Mouse (Mus musculus): Measurements from ENCODE around the gene Il16. TPM values are rescaled to one million over a fixed set of nuclear protein-coding genes. Genes with fewer than 3 reads are reported as not detected.

Il16 gene
- polyA plus RNA-seq, 1 experiment from 2014 or later, result 9.8 TPM

- peaks cover 20% of the 10 kb centered on the region for H3K4me1 ChIP-seq (ENCODE audit: insufficient read depth)
- peak overlapping the region; percentile 67 for H3K4me3 ChIP-seq (ENCODE audit: low read depth, low read length)
- 10% methylated on average over 11 of the region's 11 CpGs for WGBS (ENCODE audit: insufficient replicate concordance)
- peak; percentile 30 for ATAC-seq
- 0 out of 2 replicates have a peak overlapping the region, but pooled peaks have one; percentile 85 for H3K27ac ChIP-seq (ENCODE audit: low read depth)
- H3K36me3 ChIP-seq (replicated peaks; ENCODE audit: insufficient read depth, low read length), result 0 out of 2 replicates have a peak, but pooled peaks cover 8% of the 10 kb centered on the region
- TF ChIP-seq EP300 (IDR thresholded peaks at IDR 0.05; ENCODE audit: low read depth), result no peak
- 0 out of 2 replicates have a peak, but pooled peaks have one; percentile 13 for TF ChIP-seq CTCF (IDR thresholded peaks at IDR 0.05; ENCODE audit: low read depth)
- H3K9ac ChIP-seq (replicated peaks), result peak overlapping the region; percentile 64
- DNase-seq, result no peak
- no peaks in the 10 kb centered on the region for H3K27me3 ChIP-seq (ENCODE audit: insufficient read depth, low read length)
- H3K9me3 ChIP-seq (ENCODE audit: low read length), result no peaks in the 10 kb centered on the region
- H3K4me2 ChIP-seq (ENCODE audit: low read depth, low read length), result peak overlapping the region; percentile 77
Measured at GRCm38 (mm10) chr7:83631073-83631827, 114.3 kb downstream of the Il16 start.

GRCm38 (mm10) chr7:83627369-83627768 lies 118.2 kb downstream of the Il16 start:
- no peaks in the 10 kb centered on the region for H3K9me3 ChIP-seq (ENCODE audit: low read length)
- no peak overlapping the region for H3K4me3 ChIP-seq (ENCODE audit: low read depth, low read length)
- ATAC-seq, result no peak
- H3K27me3 ChIP-seq (ENCODE audit: insufficient read depth, low read length), result no peaks in the 10 kb centered on the region
- no peak overlapping the region for H3K4me2 ChIP-seq (ENCODE audit: low read depth, low read length)
- H3K27ac ChIP-seq (ENCODE audit: low read depth), result no peak overlapping the region
- TF ChIP-seq CTCF (IDR thresholded peaks at IDR 0.05; ENCODE audit: low read depth), result no peak
- no peak for TF ChIP-seq EP300 (IDR thresholded peaks at IDR 0.05; ENCODE audit: low read depth)
- 74% methylated on average over 4 of the region's 4 CpGs for WGBS (ENCODE audit: insufficient replicate concordance)
- peaks cover 8% of the 10 kb centered on the region; the same call in 1 of the 2 replicates for H3K4me1 ChIP-seq (ENCODE audit: insufficient read depth)
- H3K36me3 ChIP-seq (replicated peaks; ENCODE audit: insufficient read depth, low read length), result no peaks in the 10 kb centered on the region
- no peak overlapping the region for H3K9ac ChIP-seq (replicated peaks)
- DNase-seq, result no peak

- H3K27me3 ChIP-seq (ENCODE audit: insufficient read depth, low read length), result no peaks in the 10 kb centered on the region
- H3K4me3 ChIP-seq (ENCODE audit: low read depth, low read length), result no peak overlapping the region
- no peak overlapping the region for H3K27ac ChIP-seq (ENCODE audit: low read depth)
- H3K36me3 ChIP-seq (replicated peaks; ENCODE audit: insufficient read depth, low read length), result no peaks in the 10 kb centered on the region
- TF ChIP-seq CTCF (IDR thresholded peaks at IDR 0.05; ENCODE audit: low read depth) (no peak), EP300 (IDR thresholded peaks at IDR 0.05; ENCODE audit: low read depth) (no peak)
- no peak for DNase-seq
- ATAC-seq, result no peak
- H3K9me3 ChIP-seq (ENCODE audit: low read length), result no peaks in the 10 kb centered on the region
- H3K4me2 ChIP-seq (ENCODE audit: low read depth, low read length), result no peak overlapping the region
- 69% methylated on average over 8 of the region's 8 CpGs for WGBS (ENCODE audit: insufficient replicate concordance)
- H3K4me1 ChIP-seq (ENCODE audit: insufficient read depth), result peaks cover 8% of the 10 kb centered on the region; the same call in 1 of the 2 replicates
- H3K9ac ChIP-seq (replicated peaks), result no peak overlapping the region
Measured at GRCm38 (mm10) chr7:83626557-83627257, 118.8 kb downstream of the Il16 start.

- Histone ChIP-seq H3K4me2 (ENCODE audit: low read depth, low read length) (no peak overlapping the region), H3K4me3 (ENCODE audit: low read depth, low read length) (no peak overlapping the region), H3K9ac (replicated peaks) (no peak overlapping the region), H3K27me3 (ENCODE audit: insufficient read depth, low read length) (no peaks in the 10 kb centered on the region), H3K36me3 (replicated peaks; ENCODE audit: insufficient read depth, low read length) (no peaks in the 10 kb centered on the region), H3K9me3 (ENCODE audit: low read length) (no peaks in the 10 kb centered on the region), H3K4me1 (ENCODE audit: insufficient read depth) (0 out of 2 replicates have a peak, but pooled peaks cover 3% of the 10 kb centered on the region), H3K27ac (ENCODE audit: low read depth) (no peak overlapping the region)
- TF ChIP-seq CTCF (IDR thresholded peaks at IDR 0.05; ENCODE audit: low read depth) (no peak), EP300 (IDR thresholded peaks at IDR 0.05; ENCODE audit: low read depth) (no peak)
- 44% methylated on average over 1 of the region's 1 CpGs for WGBS (ENCODE audit: insufficient replicate concordance)
- no peak for DNase-seq
- ATAC-seq, result no peak
Measured at GRCm38 (mm10) chr7:83624065-83624464, 121.5 kb downstream of the Il16 start.

GRCm38 (mm10) chr7:83622582-83622981 lies 122.9 kb downstream of the Il16 start:
- no peak overlapping the region for H3K9ac ChIP-seq (replicated peaks)
- no peaks in the 10 kb centered on the region for H3K27me3 ChIP-seq (ENCODE audit: insufficient read depth, low read length)
- no peak overlapping the region for H3K27ac ChIP-seq (ENCODE audit: low read depth)
- no peak overlapping the region for H3K4me2 ChIP-seq (ENCODE audit: low read depth, low read length)
- H3K36me3 ChIP-seq (replicated peaks; ENCODE audit: insufficient read depth, low read length), result no peaks in the 10 kb centered on the region
- H3K4me3 ChIP-seq (ENCODE audit: low read depth, low read length), result no peak overlapping the region
- H3K4me1 ChIP-seq (ENCODE audit: insufficient read depth), result no peaks in the 10 kb centered on the region
- no peaks in the 10 kb centered on the region for H3K9me3 ChIP-seq (ENCODE audit: low read length)
- WGBS (ENCODE audit: insufficient replicate concordance), result 77% methylated on average over 6 of the region's 6 CpGs
- DNase-seq, result no peak
- ATAC-seq, result no peak
- TF ChIP-seq EP300 (IDR thresholded peaks at IDR 0.05; ENCODE audit: low read depth) (no peak), CTCF (IDR thresholded peaks at IDR 0.05; ENCODE audit: low read depth) (no peak)

GRCm38 (mm10) chr7:83618709-83619108 lies 126.8 kb downstream of the Il16 start:
- 79% methylated on average over 1 of the region's 1 CpGs for WGBS (ENCODE audit: insufficient replicate concordance)
- no peak overlapping the region for H3K27ac ChIP-seq (ENCODE audit: low read depth)
- no peaks in the 10 kb centered on the region for H3K36me3 ChIP-seq (replicated peaks; ENCODE audit: insufficient read depth, low read length)
- ATAC-seq (no peak), DNase-seq (no peak)
- no peaks in the 10 kb centered on the region for H3K9me3 ChIP-seq (ENCODE audit: low read length)
- H3K9ac ChIP-seq (replicated peaks), result no peak overlapping the region
- no peaks in the 10 kb centered on the region for H3K27me3 ChIP-seq (ENCODE audit: insufficient read depth, low read length)
- H3K4me2 ChIP-seq (ENCODE audit: low read depth, low read length), result no peak overlapping the region
- no peak overlapping the region for H3K4me3 ChIP-seq (ENCODE audit: low read depth, low read length)
- no peak for TF ChIP-seq CTCF (IDR thresholded peaks at IDR 0.05; ENCODE audit: low read depth)
- TF ChIP-seq EP300 (IDR thresholded peaks at IDR 0.05; ENCODE audit: low read depth), result no peak
- H3K4me1 ChIP-seq (ENCODE audit: insufficient read depth), result no peaks in the 10 kb centered on the region
